Mouse (Mus musculus): ENCODE results near the gene Dgkq.

DNA sequence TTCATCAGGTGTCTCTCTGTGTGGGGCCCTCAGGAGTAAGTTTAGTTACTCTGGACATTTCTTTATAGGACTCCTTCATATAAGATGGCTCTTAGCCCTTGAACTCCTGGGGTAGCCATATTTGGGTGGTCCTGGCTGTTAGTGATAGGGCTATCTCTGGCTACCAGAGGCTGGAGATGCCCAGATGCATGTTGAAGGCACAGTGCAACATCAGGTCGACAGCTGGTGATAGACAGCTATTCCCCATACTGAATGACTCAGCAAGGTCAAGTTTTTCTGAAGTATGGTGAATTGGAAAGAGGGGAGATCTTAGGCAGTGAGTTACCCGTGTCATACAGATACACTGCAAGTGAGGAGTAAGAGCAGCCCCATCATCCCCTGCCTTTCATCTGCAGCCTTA is 38.3 kb upstream of the Dgkq start:
- TF ChIP-seq GATA1 (IDR thresholded peaks at IDR 0.05; ENCODE audit: low read length) (no peak), TAL1 (IDR thresholded peaks at IDR 0.05; ENCODE audit: low read length) (no peak)
